Mouse (Mus musculus) naive thymus-derived CD4-positive, alpha-beta T cell, adult 2 months (primary cell): Measurements from ENCODE around the gene Samd4.

ENCODE experiments used
- DNase-seq: peaks from one replicate; pipeline ENCODE4 v3.0.0-alpha.2; 2011; ENCODE audit warnings: low read depth

Gene Samd4

GRCm38 (mm10) chr14:46882431-46883067 lies at the start of gene Samd4:
Gene Samd4, plus strand, starts transcription at chr14:46882854.
- peak; percentile 12 for DNase-seq

- no peak for DNase-seq
Observed at GRCm38 (mm10) chr14:46839326-46839725, 43.3 kb upstream of the Samd4 start.

- DNase-seq = no peak
Observed at GRCm38 (mm10) chr14:46845706-46846105, 36.9 kb upstream of the Samd4 start.

- no peak for DNase-seq
Observed at GRCm38 (mm10) chr14:46848063-46848590, 34.5 kb upstream of the Samd4 start.

- no peak for DNase-seq
Observed at GRCm38 (mm10) chr14:46848736-46849135, 33.9 kb upstream of the Samd4 start.

- no peak for DNase-seq
Observed at GRCm38 (mm10) chr14:46849769-46850168, 32.9 kb upstream of the Samd4 start.

GRCm38 (mm10) chr14:46853677-46854076 lies 29.0 kb upstream of the Samd4 start:
- DNase-seq = no peak

- no peak for DNase-seq
Observed at GRCm38 (mm10) chr14:46862922-46863321, 19.7 kb upstream of the Samd4 start.

GRCm38 (mm10) chr14:46880935-46881334 lies 1.7 kb upstream of the Samd4 start:
- peak; percentile 53 for DNase-seq

- peak; percentile 2 for DNase-seq
Observed at GRCm38 (mm10) chr14:46881581-46882430, 848 bp upstream of the Samd4 start.

- peak; percentile 10 for DNase-seq
Observed at GRCm38 (mm10) chr14:46883068-46883870, 615 bp downstream of the Samd4 start.

GRCm38 (mm10) chr14:46883871-46884441 lies 1.3 kb downstream of the Samd4 start:
- DNase-seq = peak; percentile 4

- DNase-seq = peak; percentile 28
Observed at GRCm38 (mm10) chr14:46884701-46885428, 2.2 kb downstream of the Samd4 start.

GRCm38 (mm10) chr14:46885429-46885755 lies 2.7 kb downstream of the Samd4 start:
- no peak for DNase-seq

- no peak for DNase-seq
Observed at GRCm38 (mm10) chr14:46885891-46886301, 3.2 kb downstream of the Samd4 start.

GRCm38 (mm10) chr14:46889096-46889495 lies 6.4 kb downstream of the Samd4 start:
- DNase-seq = no peak

GRCm38 (mm10) chr14:46893961-46894360 lies 11.3 kb downstream of the Samd4 start:
- DNase-seq = no peak

- no peak for DNase-seq
Observed at GRCm38 (mm10) chr14:46897953-46898352, 15.3 kb downstream of the Samd4 start.

- no peak for DNase-seq
Observed at GRCm38 (mm10) chr14:46898626-46899025, 16.0 kb downstream of the Samd4 start.

GRCm38 (mm10) chr14:46902498-46903087 lies 19.9 kb downstream of the Samd4 start:
- DNase-seq = no peak

GRCm38 (mm10) chr14:46904276-46904675 lies 21.6 kb downstream of the Samd4 start:
- no peak for DNase-seq
